Mouse (Mus musculus) forebrain, embryonic 13.5 days (tissue): ENCODE measurements around the gene Ccp110. TPM values are rescaled to one million over a fixed set of nuclear protein-coding genes. Genes with fewer than 3 reads are reported as not detected.

Source experiments
- ATAC-seq: fragments of 200-750 bp; cut with Nextera tagmentation; 2 replicates; pipeline ENCODE4 v1.8.0; 2017
- H3K27ac ChIP-seq: fragments of 300-500 bp; sonication (generic); 2 replicates; pipeline ENCODE4 v1.5.1; 2015; ENCODE audit warnings: inconsistent platforms, mild to moderate bottlenecking, moderate library complexity
- H3K27me3 ChIP-seq: fragments of 300-500 bp; sonication (generic); 2 replicates; pipeline ENCODE4 v1.6.1; 2015; ENCODE audit warnings: mild to moderate bottlenecking, inconsistent platforms
- H3K36me3 ChIP-seq: fragments of 300-500 bp; sonication (generic); 2 replicates; pipeline ENCODE4 v1.6.1; 2015; ENCODE audit warnings: mild to moderate bottlenecking, inconsistent platforms; ENCODE audit not compliant: poor library complexity, severe bottlenecking
- H3K4me1 ChIP-seq: fragments of 300-500 bp; sonication (generic); 2 replicates; pipeline ENCODE4 v1.6.1; 2015; ENCODE audit warnings: inconsistent platforms
- H3K4me2 ChIP-seq: fragments of 300-500 bp; sonication (generic); 2 replicates; pipeline ENCODE4 v1.6.1; 2015; ENCODE audit warnings: inconsistent platforms, mild to moderate bottlenecking, moderate library complexity
- H3K4me3 ChIP-seq: fragments of 300-500 bp; sonication (generic); 2 replicates; pipeline ENCODE4 v1.5.1; 2015; ENCODE audit warnings: mild to moderate bottlenecking, inconsistent platforms
- H3K9ac ChIP-seq: fragments of 300-500 bp; sonication (generic); 2 replicates; pipeline ENCODE4 v1.6.1; 2015; ENCODE audit warnings: mild to moderate bottlenecking, inconsistent platforms
- H3K9me3 ChIP-seq: fragments of 300-500 bp; sonication (generic); replicated peaks from 2 replicates; pipeline ENCODE4 v1.6.1; 2016; ENCODE audit warnings: inconsistent platforms
- WGBS: fragments of 180-500 bp; shearing (Covaris S2); methylation state at CpG from one replicate; pipeline ENCODE4 v1.1.7; 2015; 5-methylcytosine and 5-hydroxymethylcytosine counted together
- polyA plus RNA-seq: library from polyadenylated mRNA; unstranded; fragments of >200 nt; fragmentation: Nextera tagmentation; extraction: Ambion mirVana; gene quantifications from 2 replicates; pipeline ENCODE4 v1.2.1, GENCODE M21; 2015

Ccp110 gene
- polyA plus RNA-seq, 1 experiment from 2014 or later, result 33.0 TPM

DNA sequence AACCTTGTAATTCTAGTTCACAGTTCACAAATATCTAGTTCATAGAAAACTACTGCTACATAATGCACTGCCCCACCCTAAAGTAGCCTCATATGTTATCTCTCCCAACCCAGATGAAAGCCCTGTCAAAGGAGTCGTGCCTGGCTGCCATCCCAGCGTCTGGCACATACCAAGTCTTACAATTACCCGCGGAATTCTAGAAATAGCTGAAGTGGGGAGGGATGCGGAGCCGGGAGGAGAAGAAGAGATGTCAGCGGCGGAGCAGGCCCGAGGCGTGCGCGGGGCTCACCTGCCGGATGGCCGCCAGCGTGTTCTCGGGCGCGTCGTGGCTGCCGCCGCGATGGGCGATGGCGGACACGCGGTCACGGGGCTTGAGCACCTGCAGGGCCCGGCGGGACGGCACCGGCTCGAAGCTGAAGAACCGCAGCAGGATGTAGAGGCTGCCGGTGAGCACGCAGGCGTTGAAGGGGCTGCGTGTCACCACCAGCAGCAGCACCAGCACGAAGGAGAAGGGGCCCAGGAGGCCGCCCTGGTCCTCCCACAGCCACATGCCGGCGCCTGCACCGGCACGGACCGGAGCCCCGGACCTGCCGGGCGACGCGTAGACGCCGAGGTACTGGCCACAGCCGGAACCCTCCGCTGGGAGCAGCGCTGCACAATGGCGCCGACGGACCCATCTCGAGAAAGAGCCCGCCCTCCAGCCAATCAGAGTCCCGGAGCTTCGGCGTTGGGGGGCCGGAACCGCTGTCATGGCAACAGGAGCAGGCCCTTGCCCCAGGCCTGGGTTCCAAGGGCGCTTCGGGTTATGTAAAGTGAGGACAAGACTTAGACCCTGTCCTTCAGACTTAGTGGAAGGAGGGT lies 7.0 kb upstream of the Ccp110 start, which contains the start of gene Gde1:
TSS of gene Gde1 (minus strand) at position 678 of the 861 bp plus-strand sequence.
- ATAC-seq, result peak; percentile 97
- H3K27me3 ChIP-seq, result no peaks in the 10 kb centered on the region
- under 1% methylated on average over 66 of the region's 66 CpGs for WGBS
- H3K4me3 ChIP-seq, result peak within 1 kb of the TSS; percentile 84
- peak within 1 kb of the TSS; percentile 92 for H3K9ac ChIP-seq
- peak within 1 kb of the TSS; percentile 88 for H3K27ac ChIP-seq
- H3K9me3 ChIP-seq, result no peaks in the 10 kb centered on the region
- peak within 1 kb of the TSS; percentile 68 for H3K4me2 ChIP-seq
- H3K36me3 ChIP-seq, result peaks cover 16% of the 10 kb centered on the region
- H3K4me1 ChIP-seq, result peaks cover 30% of the 10 kb centered on the region

DNA sequence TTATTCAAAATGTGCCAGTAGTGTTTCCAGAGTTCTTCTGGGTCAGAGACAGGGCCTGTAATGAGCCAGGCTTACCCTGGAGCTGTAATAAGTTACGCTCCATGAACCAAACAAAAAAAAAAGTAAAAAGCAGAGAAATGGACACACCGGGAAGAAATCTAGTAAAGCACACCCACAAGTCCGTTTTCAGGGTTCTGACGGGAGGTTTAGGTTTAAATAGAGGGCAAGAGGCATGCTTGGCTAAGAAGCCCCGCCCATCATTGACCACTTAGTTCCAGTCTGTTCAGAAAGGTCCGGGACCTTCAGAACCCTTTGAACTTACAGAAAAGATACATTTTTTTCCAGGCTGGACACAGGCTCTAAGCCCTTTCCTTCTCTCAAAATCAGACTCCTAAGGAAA lies 6.3 kb upstream of the Ccp110 start:
- Histone ChIP-seq H3K9ac (no peak overlapping the region), H3K9me3 (no peaks in the 10 kb centered on the region), H3K4me2 (peak overlapping the region; percentile 68), H3K36me3 (peaks cover 11% of the 10 kb centered on the region), H3K4me1 (peaks cover 30% of the 10 kb centered on the region), H3K27me3 (no peaks in the 10 kb centered on the region), H3K4me3 (peak overlapping the region; percentile 84), H3K27ac (no peak overlapping the region)
- peak; percentile 7; the same call in 1 of the 2 replicates for ATAC-seq
- WGBS, result 25% methylated on average over 6 of the region's 6 CpGs

DNA sequence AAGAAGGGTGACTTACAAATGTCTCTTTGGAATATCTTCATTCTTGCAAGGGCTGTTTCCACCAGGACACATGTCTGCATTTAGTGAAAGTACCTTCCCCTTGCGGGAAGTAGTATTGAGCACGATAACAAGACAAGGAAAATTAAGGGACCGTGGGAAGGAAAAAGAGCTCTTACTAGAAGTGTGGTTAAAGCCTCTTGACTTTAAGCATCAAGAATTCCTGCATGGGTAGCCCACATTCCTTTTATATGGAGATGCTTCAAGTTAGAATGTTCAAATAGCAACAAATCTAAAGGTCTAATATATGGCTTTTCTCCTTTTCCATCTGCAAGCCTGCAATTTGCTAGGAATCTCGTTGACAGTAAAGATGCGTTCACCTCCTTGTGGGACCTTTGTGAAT lies 5.9 kb upstream of the Ccp110 start:
- Histone ChIP-seq H3K9ac (no peak overlapping the region), H3K4me3 (no peak overlapping the region), H3K4me1 (peaks cover 30% of the 10 kb centered on the region), H3K27ac (no peak overlapping the region), H3K9me3 (no peaks in the 10 kb centered on the region), H3K4me2 (no peak overlapping the region), H3K36me3 (peaks cover 8% of the 10 kb centered on the region; the same call in 1 of the 2 replicates), H3K27me3 (no peaks in the 10 kb centered on the region)
- 91% methylated on average over 5 of the region's 5 CpGs for WGBS
- ATAC-seq, result no peak

DNA sequence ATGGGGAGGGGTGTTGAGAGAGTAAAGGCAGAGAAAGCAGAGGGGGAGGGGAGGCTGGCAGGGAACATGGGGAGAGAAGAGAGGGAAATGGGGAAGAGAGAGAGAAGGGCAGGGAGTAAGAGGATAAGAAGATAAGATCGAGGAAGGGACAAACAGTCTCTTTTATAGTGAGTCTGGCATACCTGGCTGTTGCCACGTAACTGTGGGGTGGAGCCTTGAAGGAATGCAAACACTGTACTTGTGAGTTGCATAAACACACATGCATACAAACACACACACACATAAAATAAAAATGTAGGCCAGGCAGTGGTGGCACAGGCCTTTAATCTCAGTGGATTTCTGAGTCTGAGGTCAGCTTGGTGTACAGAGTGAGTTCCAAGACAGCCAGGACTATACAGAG lies 5.1 kb upstream of the Ccp110 start:
- Histone ChIP-seq H3K9me3 (no peaks in the 10 kb centered on the region), H3K27me3 (no peaks in the 10 kb centered on the region), H3K9ac (no peak overlapping the region), H3K36me3 (peaks cover 5% of the 10 kb centered on the region; the same call in 1 of the 2 replicates), H3K4me2 (no peak overlapping the region), H3K27ac (no peak overlapping the region), H3K4me1 (peaks cover 26% of the 10 kb centered on the region), H3K4me3 (no peak overlapping the region)
- WGBS, result 83% methylated on average over 2 of the region's 2 CpGs
- no peak for ATAC-seq

DNA sequence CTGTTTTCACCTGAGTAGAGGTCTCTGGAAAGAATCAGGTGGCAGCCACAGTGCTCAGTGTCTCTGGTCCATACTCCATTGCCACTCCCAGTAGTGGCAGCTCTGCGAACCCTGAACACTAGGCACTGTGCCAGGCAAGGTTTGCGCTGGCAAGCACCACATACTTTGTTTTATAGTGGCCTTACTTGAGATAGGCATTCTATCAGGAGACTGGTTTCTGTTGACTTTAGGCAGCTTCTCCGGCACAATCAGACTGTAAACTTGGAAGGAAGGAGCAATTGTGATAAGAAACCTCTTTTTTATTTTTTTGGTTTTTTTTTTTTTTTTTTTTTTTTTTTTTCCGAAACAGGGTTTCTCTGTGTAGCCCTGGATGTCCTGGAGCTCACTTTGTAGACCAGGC lies 4.3 kb upstream of the Ccp110 start:
- H3K27ac ChIP-seq, result no peak overlapping the region
- ATAC-seq, result no peak
- no peak overlapping the region for H3K4me3 ChIP-seq
- no peak overlapping the region for H3K9ac ChIP-seq
- peaks cover 28% of the 10 kb centered on the region for H3K4me1 ChIP-seq
- no peak overlapping the region for H3K4me2 ChIP-seq
- no peaks in the 10 kb centered on the region for H3K9me3 ChIP-seq
- WGBS, result 80% methylated on average over 4 of the region's 4 CpGs
- H3K27me3 ChIP-seq, result no peaks in the 10 kb centered on the region
- peaks cover 3% of the 10 kb centered on the region; the same call in 1 of the 2 replicates for H3K36me3 ChIP-seq

DNA sequence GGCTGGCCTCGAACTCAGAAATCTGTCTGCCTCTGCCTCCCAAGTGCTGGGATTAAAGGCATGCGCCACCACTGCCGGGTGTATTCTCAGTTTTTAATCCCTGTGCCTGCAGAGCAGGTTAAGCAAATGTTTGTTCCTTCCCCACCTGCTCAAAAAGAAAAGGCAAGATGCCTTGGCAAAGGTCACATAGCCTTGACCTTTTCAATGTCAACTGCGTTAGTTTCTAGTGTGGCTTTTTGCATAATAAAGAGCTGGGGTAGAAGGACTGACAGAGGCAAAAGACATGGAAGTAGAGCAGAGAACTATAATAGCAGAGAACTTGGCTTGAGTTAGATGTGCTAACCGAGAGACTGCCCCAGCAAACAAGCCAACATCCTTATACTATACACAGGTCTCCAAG lies 1.6 kb upstream of the Ccp110 start:
- no peak overlapping the region for H3K4me3 ChIP-seq
- H3K4me2 ChIP-seq, result no peak overlapping the region
- 76% methylated on average over 5 of the region's 5 CpGs for WGBS
- no peak overlapping the region for H3K9ac ChIP-seq
- H3K27ac ChIP-seq, result no peak overlapping the region
- H3K9me3 ChIP-seq, result no peaks in the 10 kb centered on the region
- H3K36me3 ChIP-seq, result peaks cover 14% of the 10 kb centered on the region
- ATAC-seq, result no peak
- H3K27me3 ChIP-seq, result no peaks in the 10 kb centered on the region
- H3K4me1 ChIP-seq, result peaks cover 20% of the 10 kb centered on the region

DNA sequence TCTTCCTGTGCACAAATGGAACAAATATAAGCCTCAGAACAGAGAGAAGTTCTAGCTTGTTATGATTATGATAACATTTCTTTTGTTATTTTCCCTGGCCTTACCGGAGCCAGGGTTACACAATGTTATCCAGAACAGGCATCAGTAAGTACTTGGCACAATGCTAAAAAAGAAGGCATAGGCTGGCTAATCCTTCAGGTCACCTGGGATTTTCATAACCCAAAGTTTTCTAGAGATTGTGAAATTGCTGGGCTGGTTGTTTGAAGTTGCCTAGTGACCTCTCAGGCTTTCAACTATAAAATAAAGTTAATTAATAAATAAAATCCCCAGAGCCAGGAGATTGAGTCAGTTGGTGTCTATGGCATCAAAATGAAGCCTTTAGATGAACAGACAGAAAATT lies 2.5 kb downstream of the Ccp110 start:
- 86% methylated on average over 1 of the region's 1 CpGs for WGBS
- H3K4me2 ChIP-seq, result no peak overlapping the region
- no peak for ATAC-seq

GRCm38 (mm10) chr7:118718066-118718465 lies 5.7 kb downstream of the Ccp110 start:
- no peak overlapping the region for H3K4me3 ChIP-seq
- H3K4me1 ChIP-seq, result peaks cover 12% of the 10 kb centered on the region
- no peak overlapping the region for H3K4me2 ChIP-seq
- WGBS, result 98% methylated on average over 4 of the region's 4 CpGs
- H3K9me3 ChIP-seq, result no peaks in the 10 kb centered on the region
- ATAC-seq, result no peak
- no peaks in the 10 kb centered on the region for H3K27me3 ChIP-seq
- no peak overlapping the region for H3K27ac ChIP-seq
- H3K36me3 ChIP-seq, result peaks cover 61% of the 10 kb centered on the region
- no peak overlapping the region for H3K9ac ChIP-seq

More for the DNA sequence above, 2.5 kb downstream of the Ccp110 start:
- Histone ChIP-seq H3K9me3 (no peaks in the 10 kb centered on the region), H3K27ac (no peak overlapping the region), H3K9ac (no peak overlapping the region), H3K4me3 (no peak overlapping the region), H3K27me3 (no peaks in the 10 kb centered on the region), H3K4me1 (peaks cover 15% of the 10 kb centered on the region), H3K36me3 (peaks cover 39% of the 10 kb centered on the region)

- Histone ChIP-seq H3K36me3 (peaks cover 77% of the 10 kb centered on the region), H3K27ac (no peak overlapping the region), H3K4me2 (no peak overlapping the region), H3K9ac (no peak overlapping the region), H3K4me3 (no peak overlapping the region), H3K4me1 (no peaks in the 10 kb centered on the region), H3K27me3 (no peaks in the 10 kb centered on the region), H3K9me3 (no peaks in the 10 kb centered on the region)
- ATAC-seq, result no peak
- 87% methylated on average over 9 of the region's 9 CpGs for WGBS
Observed at GRCm38 (mm10) chr7:118723927-118724326, 11.6 kb downstream of the Ccp110 start.

- Histone ChIP-seq H3K27ac (no peak overlapping the region), H3K4me1 (no peaks in the 10 kb centered on the region), H3K27me3 (no peaks in the 10 kb centered on the region), H3K9me3 (no peaks in the 10 kb centered on the region), H3K4me3 (no peak overlapping the region), H3K4me2 (no peak overlapping the region), H3K9ac (no peak overlapping the region), H3K36me3 (peaks cover 87% of the 10 kb centered on the region)
- 88% methylated on average over 2 of the region's 2 CpGs for WGBS
- ATAC-seq, result no peak
Observed at GRCm38 (mm10) chr7:118725459-118725858, 13.1 kb downstream of the Ccp110 start.

GRCm38 (mm10) chr7:118728846-118729587 lies 16.7 kb downstream of the Ccp110 start:
- Histone ChIP-seq H3K27ac (no peak overlapping the region), H3K4me2 (no peak overlapping the region), H3K9me3 (no peaks in the 10 kb centered on the region), H3K9ac (no peak overlapping the region), H3K36me3 (peaks cover 95% of the 10 kb centered on the region), H3K4me1 (no peaks in the 10 kb centered on the region), H3K27me3 (no peaks in the 10 kb centered on the region), H3K4me3 (no peak overlapping the region)
- WGBS, result 94% methylated on average over 13 of the region's 13 CpGs
- no peak for ATAC-seq

DNA sequence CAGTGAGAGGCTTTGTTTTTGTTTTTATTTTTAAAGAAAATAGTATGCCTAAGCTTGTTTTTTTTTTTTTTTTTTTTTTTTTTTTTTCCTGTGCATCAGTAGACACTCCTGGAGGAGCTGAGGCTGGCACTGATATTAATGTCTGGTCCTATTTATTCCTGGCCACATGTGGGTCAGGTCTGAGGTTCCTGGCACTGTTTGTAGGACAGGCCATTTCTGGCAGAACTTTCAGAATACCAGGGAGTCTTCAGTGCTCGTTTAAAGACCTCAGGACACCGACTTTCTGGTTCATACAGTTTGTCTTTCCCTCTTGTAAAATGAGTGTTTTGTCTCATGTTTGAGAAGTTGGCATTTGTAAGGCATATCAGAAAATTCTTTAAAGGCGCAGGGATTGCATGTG lies 19.4 kb downstream of the Ccp110 start:
- Histone ChIP-seq H3K4me1 (no peaks in the 10 kb centered on the region), H3K27ac (no peak overlapping the region), H3K36me3 (peaks cover 86% of the 10 kb centered on the region), H3K9me3 (no peaks in the 10 kb centered on the region), H3K4me2 (no peak overlapping the region), H3K27me3 (no peaks in the 10 kb centered on the region), H3K4me3 (no peak overlapping the region), H3K9ac (no peak overlapping the region)
- 91% methylated on average over 3 of the region's 3 CpGs for WGBS
- no peak for ATAC-seq
